ENCODE assay signal across 20 mouse cellular contexts in the genomic region with DNA sequence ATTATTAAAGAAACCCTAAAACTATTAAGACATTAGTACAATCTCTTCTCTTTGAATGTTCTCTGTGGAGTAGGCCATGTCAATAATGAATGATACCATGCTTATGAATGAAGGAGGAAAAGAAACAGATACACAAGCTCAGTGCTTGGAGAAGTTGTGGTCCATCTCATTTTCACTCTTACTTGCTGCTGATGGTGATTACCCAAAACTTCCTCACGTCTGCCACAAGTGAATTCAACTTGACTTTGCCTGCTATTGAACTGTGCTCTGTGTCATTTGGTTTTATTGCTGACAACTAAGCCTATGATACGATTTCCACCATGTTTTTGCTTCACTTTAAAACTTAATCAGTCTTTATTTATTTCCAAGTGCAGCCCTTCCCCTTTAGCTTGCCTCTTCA. TPM values are rescaled to one million over a fixed set of nuclear protein-coding genes. Genes with fewer than 3 reads are reported as not detected.
DNase-seq lines count a peak whose midpoint lies in the region; ATAC-seq lines count a peak whose summit lies in the region.
"Had no signal": no experiment of that assay in that cellular context is flagged by ENCODE, and none has a peak within 500 bp of the region (broad histone marks: within the 10 kb centered on the region; RNA-seq: fewer than 3 reads in every experiment).

No protein-coding gene starts in this region.

- no peaks in the 10 kb centered on the region for H3K9me3 ChIP-seq in liver, embryonic 12.5 days (replicated peaks)
- H3K9me3 ChIP-seq: embryonic facial prominence, embryonic 12.5 days; embryonic facial prominence, embryonic 15.5 days; forebrain, embryonic 15.5 days; heart, embryonic 10.5 days; hindbrain, embryonic 12.5 days; hindbrain, embryonic 15.5 days had no signal

- H3K27ac ChIP-seq in liver, embryonic 12.5 days: no peak overlapping the region
- H3K27ac ChIP-seq: embryonic facial prominence, embryonic 12.5 days; embryonic facial prominence, embryonic 15.5 days; forebrain, embryonic 15.5 days; heart, adult 2 months; heart, embryonic 10.5 days; hindbrain, embryonic 12.5 days; hindbrain, embryonic 15.5 days had no signal

- H3K9ac ChIP-seq in liver, embryonic 12.5 days: no peak overlapping the region
- H3K9ac ChIP-seq: embryonic facial prominence, embryonic 12.5 days; embryonic facial prominence, embryonic 15.5 days; forebrain, embryonic 15.5 days; hindbrain, embryonic 12.5 days; hindbrain, embryonic 15.5 days had no signal

- WGBS in liver, embryonic 12.5 days (ENCODE audit: insufficient replicate concordance): 41% methylated on average over 2 of the region's 2 CpGs

- H3K27me3 ChIP-seq in splenic B cell, adult 2 months (ENCODE audit: control insufficient read depth, insufficient read depth, low read length, poor library complexity, severe bottlenecking): no peaks in the 10 kb centered on the region
- H3K27me3 ChIP-seq in liver, embryonic 12.5 days (replicated peaks): no peaks in the 10 kb centered on the region
- H3K27me3 ChIP-seq: embryonic facial prominence, embryonic 12.5 days; embryonic facial prominence, embryonic 15.5 days; forebrain, embryonic 15.5 days; hindbrain, embryonic 12.5 days; hindbrain, embryonic 15.5 days had no signal

- H3K4me3 ChIP-seq in liver, embryonic 12.5 days: no peak overlapping the region
- H3K4me3 ChIP-seq: embryonic facial prominence, embryonic 12.5 days; embryonic facial prominence, embryonic 15.5 days; forebrain, embryonic 15.5 days; heart, adult 2 months; heart, embryonic 10.5 days; hindbrain, embryonic 12.5 days; hindbrain, embryonic 15.5 days had no signal

- H3K4me1 ChIP-seq in liver, embryonic 12.5 days: no peaks in the 10 kb centered on the region
- H3K4me1 ChIP-seq: embryonic facial prominence, embryonic 12.5 days; embryonic facial prominence, embryonic 15.5 days; heart, embryonic 10.5 days; hindbrain, embryonic 12.5 days had no signal

- H3K4me2 ChIP-seq in liver, embryonic 12.5 days: no peak overlapping the region
- H3K4me2 ChIP-seq: embryonic facial prominence, embryonic 12.5 days; embryonic facial prominence, embryonic 15.5 days; forebrain, embryonic 15.5 days; hindbrain, embryonic 12.5 days; hindbrain, embryonic 15.5 days had no signal

- H3K36me3 ChIP-seq in splenic B cell, adult 2 months (ENCODE audit: control insufficient read depth, insufficient read depth, low read length, poor library complexity, severe bottlenecking): no peaks in the 10 kb centered on the region
- H3K36me3 ChIP-seq in liver, embryonic 12.5 days: no peaks in the 10 kb centered on the region
- H3K36me3 ChIP-seq: embryonic facial prominence, embryonic 12.5 days; embryonic facial prominence, embryonic 15.5 days; forebrain, embryonic 15.5 days; heart, embryonic 10.5 days; hindbrain, embryonic 12.5 days; hindbrain, embryonic 15.5 days had no signal

- DNase-seq in splenic B cell, adult 2 months (ENCODE audit: low read depth, low spot score): peak; percentile 25
- DNase-seq in right cerebral cortex, postnatal 10 days (ENCODE audit: low spot score in 2 of 2): no peak
- no peak for DNase-seq in cerebellum, postnatal 25 days
- DNase-seq: adrenal gland, adult 2 months; adrenal gland, postnatal 14 days; cerebellum, adult 11 months; cerebellum, adult 2 months; cerebellum, postnatal 10 days; gastrocnemius, postnatal 25 days; heart, adult 2 months had no signal

- ATAC-seq in common myeloid progenitor, adult 5-6 weeks (replicated peaks; ENCODE audit: low read depth, poor library complexity, severe bottlenecking): peak; percentile 73
- peak; percentile 73 for ATAC-seq in megakaryocyte, adult 5-6 weeks (ENCODE audit: poor library complexity, severe bottlenecking)
- no peak for ATAC-seq in liver, embryonic 12.5 days
- ATAC-seq: forebrain, embryonic 15.5 days had no signal

RNA-seq across cellular contexts. Expression of a gene that starts 22.3 kb away (rescaled TPM):
- total RNA-seq in common myeloid progenitor, adult 5-6 weeks (2017): 14.7 and 16.9 TPM in 2 replicates
- total RNA-seq in megakaryocyte, adult 5-6 weeks (2015): 35.6 and 36.5 TPM in 2 replicates
- 63.1 and 63.2 TPM in 2 replicates for total RNA-seq in megakaryocyte, adult 5-6 weeks (2017)
- 8.3 and 9.4 TPM in 2 replicates for polyA plus RNA-seq in liver, embryonic 12.5 days (2016; fragmentation: Nextera tagmentation; extraction: Ambion mirVana)
- total RNA-seq: MEL had no signal
